ENCODE assay signal across 14 mouse cellular contexts in the genomic region with DNA sequence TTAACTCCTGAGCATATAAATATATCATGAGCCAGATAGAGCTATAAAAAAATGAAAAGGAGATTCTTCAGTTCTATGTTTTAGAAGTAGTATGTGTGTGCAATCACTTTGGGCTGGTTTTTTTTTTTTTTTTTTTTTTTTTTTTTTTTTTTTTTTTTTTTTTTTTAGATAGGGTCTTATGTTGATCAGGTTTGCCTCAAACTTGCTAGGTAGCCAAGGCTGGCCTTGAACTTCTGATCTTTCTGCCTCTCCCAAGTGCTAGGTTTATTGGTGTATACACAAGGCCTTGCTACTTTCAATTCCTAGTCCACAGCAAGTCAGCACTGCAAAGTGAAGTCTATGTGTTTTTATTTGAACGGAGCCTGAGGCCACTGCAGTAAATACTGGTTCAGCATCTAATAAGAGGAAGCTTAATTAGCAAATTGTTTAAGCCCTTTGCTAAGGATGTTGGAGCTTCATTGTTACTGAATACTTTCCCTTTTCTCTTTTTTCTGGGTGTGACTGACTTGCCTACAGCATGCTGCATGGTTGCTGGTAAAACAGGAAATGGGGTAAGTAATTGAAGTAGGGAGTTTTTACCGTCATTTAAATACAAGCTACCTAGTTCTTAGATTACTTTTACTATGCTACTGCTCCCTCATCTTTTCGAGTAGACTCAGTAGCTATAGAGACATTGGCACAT. TPM values are rescaled to one million over a fixed set of nuclear protein-coding genes. Genes with fewer than 3 reads are reported as not detected.
A peak's percentile ranks its signal among the peaks of the same experiment; 100 is the strongest.
DNase-seq lines count a peak whose midpoint lies in the region; ATAC-seq and TF ChIP-seq lines count a peak whose summit lies in the region.
"Had no signal": no experiment of that assay in that cellular context is flagged by ENCODE, and none has a peak within 500 bp of the region (broad histone marks: within the 10 kb centered on the region; RNA-seq: fewer than 3 reads in every experiment).

No protein-coding gene starts in this region.

- no peaks in the 10 kb centered on the region for H3K27me3 ChIP-seq in forebrain, embryonic 13.5 days
- no peaks in the 10 kb centered on the region for H3K27me3 ChIP-seq in forebrain, embryonic 14.5 days (replicated peaks; ENCODE audit: control insufficient read depth, insufficient read depth, low read length)
- H3K27me3 ChIP-seq in stomach, postnatal 0 days (ENCODE audit: control insufficient read depth, insufficient read depth, low read length) = no peaks in the 10 kb centered on the region
- H3K27me3 ChIP-seq: hindbrain, embryonic 15.5 days; liver, embryonic 13.5 days had no signal

- WGBS in forebrain, embryonic 13.5 days = 54% methylated on average over 3 of the region's 3 CpGs
- 51% methylated on average over 3 of the region's 3 CpGs for WGBS in forebrain, embryonic 14.5 days
- 33% methylated on average over 3 of the region's 3 CpGs for WGBS in stomach, postnatal 0 days

- no peak for TF ChIP-seq EP300 in stomach, postnatal 0 days (optimal IDR thresholded peaks at IDR 0.05)

- DNase-seq in forebrain, embryonic 14.5 days (ENCODE audit: low spot score) = no peak
- peak; percentile 4 for DNase-seq in thymus, postnatal 25 days
- DNase-seq in thymus, postnatal 4 days = no peak
- DNase-seq in stomach, postnatal 0 days (ENCODE audit: low spot score) = no peak
- no peak for DNase-seq in urinary bladder, postnatal 25 days (ENCODE audit: low spot score)
- no peak for DNase-seq in urinary bladder, adult 2 months (ENCODE audit: low spot score)
- DNase-seq: adrenal gland, postnatal 10 days; cerebellum, postnatal 14 days; liver, embryonic 13.5 days; lung, postnatal 10 days had no signal

- no peak overlapping the region for H3K4me2 ChIP-seq in forebrain, embryonic 13.5 days
- H3K4me2 ChIP-seq in forebrain, embryonic 14.5 days (ENCODE audit: low read length) = no peak overlapping the region
- no peak overlapping the region for H3K4me2 ChIP-seq in stomach, postnatal 0 days (replicated peaks; ENCODE audit: low read depth)
- H3K4me2 ChIP-seq: hindbrain, embryonic 15.5 days; liver, embryonic 13.5 days had no signal

- no peak overlapping the region for H3K4me3 ChIP-seq in forebrain, embryonic 13.5 days
- no peak overlapping the region for H3K4me3 ChIP-seq in forebrain, embryonic 14.5 days (ENCODE audit: low read depth, low read length)
- H3K4me3 ChIP-seq in stomach, postnatal 0 days (ENCODE audit: low read depth, low read length) = no peak overlapping the region
- H3K4me3 ChIP-seq: erythroblast, embryonic 14.5 days; hindbrain, embryonic 15.5 days; liver, embryonic 13.5 days had no signal

- no peaks in the 10 kb centered on the region for H3K9me3 ChIP-seq in forebrain, embryonic 13.5 days (replicated peaks)
- H3K9me3 ChIP-seq in forebrain, embryonic 14.5 days (replicated peaks; ENCODE audit: control insufficient read depth, low read length) = no peaks in the 10 kb centered on the region
- no peaks in the 10 kb centered on the region for H3K9me3 ChIP-seq in stomach, postnatal 0 days (ENCODE audit: control insufficient read depth, low read length)
- H3K9me3 ChIP-seq: hindbrain, embryonic 15.5 days; liver, embryonic 13.5 days had no signal

- peaks cover 15% of the 10 kb centered on the region for H3K36me3 ChIP-seq in forebrain, embryonic 13.5 days (ENCODE audit: poor library complexity, severe bottlenecking)
- peaks cover 12% of the 10 kb centered on the region for H3K36me3 ChIP-seq in forebrain, embryonic 14.5 days (ENCODE audit: control insufficient read depth, insufficient read depth, low read length)
- H3K36me3 ChIP-seq in stomach, postnatal 0 days (ENCODE audit: control insufficient read depth, insufficient read depth, low read length) = 0 out of 2 replicates have a peak, but pooled peaks cover 5% of the 10 kb centered on the region

- H3K27ac ChIP-seq in forebrain, embryonic 13.5 days = peak overlapping the region; percentile 3; the same call in 1 of the 2 replicates
- H3K27ac ChIP-seq in forebrain, embryonic 14.5 days (ENCODE audit: low read depth, low read length) = no peak overlapping the region
- H3K27ac ChIP-seq in stomach, postnatal 0 days (replicated peaks) = no peak overlapping the region
- H3K27ac ChIP-seq: hindbrain, embryonic 15.5 days; liver, embryonic 13.5 days had no signal

- no peak for ATAC-seq in forebrain, embryonic 13.5 days
- ATAC-seq in forebrain, embryonic 14.5 days = no peak
- ATAC-seq in granulocyte monocyte progenitor cell, adult 5-6 weeks (replicated peaks; ENCODE audit: poor library complexity, severe bottlenecking) = peak; percentile 65
- ATAC-seq in stomach, postnatal 0 days (ENCODE audit: low FRiP score, low TSS enrichment) = no peak

- H3K9ac ChIP-seq in forebrain, embryonic 13.5 days = no peak overlapping the region
- no peak overlapping the region for H3K9ac ChIP-seq in forebrain, embryonic 14.5 days (ENCODE audit: low read length)
- H3K9ac ChIP-seq in stomach, postnatal 0 days (ENCODE audit: low read length) = no peak overlapping the region
- H3K9ac ChIP-seq: hindbrain, embryonic 15.5 days; liver, embryonic 13.5 days had no signal

- peaks cover 4% of the 10 kb centered on the region; the same call in 1 of the 2 replicates for H3K4me1 ChIP-seq in forebrain, embryonic 13.5 days
- H3K4me1 ChIP-seq in forebrain, embryonic 14.5 days (ENCODE audit: control insufficient read depth, insufficient read depth, low read length) = peaks cover 3% of the 10 kb centered on the region; the same call in 1 of the 2 replicates
- H3K4me1 ChIP-seq in stomach, postnatal 0 days (replicated peaks; ENCODE audit: control insufficient read depth, insufficient read depth) = no peaks in the 10 kb centered on the region
- H3K4me1 ChIP-seq: hindbrain, embryonic 15.5 days; liver, embryonic 13.5 days had no signal

- TF ChIP-seq CTCF in stomach, postnatal 0 days (IDR thresholded peaks at IDR 0.05; ENCODE audit: low read depth) = no peak

RNA-seq across cellular contexts. Expression of a gene that starts 33.8 kb away (rescaled TPM):
- 34.2 and 41.3 TPM in 2 replicates for polyA plus RNA-seq in forebrain, embryonic 13.5 days (2015; fragmentation: Nextera tagmentation; extraction: Ambion mirVana)
- polyA plus RNA-seq in forebrain, embryonic 14.5 days (2014; fragmentation: Nextera tagmentation; extraction: Ambion mirVana) = 36.6 and 37.0 TPM in 2 replicates
- 11.2 and 18.0 TPM in 2 replicates for total RNA-seq in granulocyte monocyte progenitor cell, adult 5-6 weeks (2014; fragmentation: Nextera tagmentation)
- 17.0 and 38.1 TPM in 2 replicates for total RNA-seq in granulocyte monocyte progenitor cell, adult 5-6 weeks (2017)
- polyA plus RNA-seq in stomach, postnatal 0 days (2015; fragmentation: Nextera tagmentation; extraction: Ambion mirVana) = 31.3 and 32.7 TPM in 2 replicates
- 17.0 and 23.1 TPM in 2 replicates for polyA plus RNA-seq in urinary bladder, adult 2 months (2012; rRNA removed)

RNA-seq across cellular contexts. Expression of a gene that starts 34.1 kb away (rescaled TPM):
- 16.4 and 16.7 TPM in 2 replicates for polyA plus RNA-seq in forebrain, embryonic 13.5 days (2015; fragmentation: Nextera tagmentation; extraction: Ambion mirVana)
- polyA plus RNA-seq in forebrain, embryonic 14.5 days (2014; fragmentation: Nextera tagmentation; extraction: Ambion mirVana) = 13.4 and 14.7 TPM in 2 replicates
- total RNA-seq in granulocyte monocyte progenitor cell, adult 5-6 weeks (2014; fragmentation: Nextera tagmentation) = 34.6 and 48.5 TPM in 2 replicates
- total RNA-seq in granulocyte monocyte progenitor cell, adult 5-6 weeks (2017) = 69.1 and 69.6 TPM in 2 replicates
- 11.1 and 12.3 TPM in 2 replicates for polyA plus RNA-seq in stomach, postnatal 0 days (2015; fragmentation: Nextera tagmentation; extraction: Ambion mirVana)
- polyA plus RNA-seq in urinary bladder, adult 2 months (2012; rRNA removed) = 11.0 and 11.2 TPM in 2 replicates
